Comparison of ENCODE assay signal across 7 mouse cellular contexts in genomic region chr14:57105111-57105510, GRCm38 (mm10). TPM values are rescaled to one million over a fixed set of nuclear protein-coding genes. Genes with fewer than 3 reads are reported as not detected.
A peak's percentile ranks its signal among the peaks of the same experiment; 100 is the strongest.
DNase-seq lines count a peak whose midpoint lies in the region; ATAC-seq and TF ChIP-seq lines count a peak whose summit lies in the region.

No protein-coding gene starts in this region.

- no peak for TF ChIP-seq POLR2A in thymus, adult 2 months (IDR thresholded peaks at IDR 0.05; ENCODE audit: control insufficient read depth, extremely low read depth, insufficient read depth, low read length, poor library complexity)

- no peaks in the 10 kb centered on the region for H3K9me3 ChIP-seq in E14TG2a.4 (ENCODE audit: low read length)
- H3K9me3 ChIP-seq in hindbrain, embryonic 14.5 days (ENCODE audit: control insufficient read depth, low read length), result no peaks in the 10 kb centered on the region
- no peaks in the 10 kb centered on the region for H3K9me3 ChIP-seq in midbrain, embryonic 10.5 days (replicated peaks)

- H3K9ac ChIP-seq in hindbrain, embryonic 14.5 days, result no peak overlapping the region

- WGBS in hindbrain, embryonic 14.5 days, result 8% methylated on average over 14 of the region's 14 CpGs
- 15% methylated on average over 14 of the region's 14 CpGs for WGBS in midbrain, embryonic 10.5 days
- WGBS in thymus, adult 2 months, result 18% methylated on average over 14 of the region's 14 CpGs

- H3K27ac ChIP-seq in hindbrain, embryonic 14.5 days, result no peak overlapping the region
- H3K27ac ChIP-seq in midbrain, embryonic 10.5 days (replicated peaks), result no peak overlapping the region
- no peak overlapping the region for H3K27ac ChIP-seq in thymus, adult 2 months (ENCODE audit: control insufficient read depth, insufficient read depth, low read length)

- peak overlapping the region; percentile 100 for H3K4me2 ChIP-seq in hindbrain, embryonic 14.5 days (replicated peaks)

- peaks cover 84% of the 10 kb centered on the region for H3K27me3 ChIP-seq in E14TG2a.4 (ENCODE audit: insufficient read depth, low read length)
- H3K27me3 ChIP-seq in hindbrain, embryonic 14.5 days (ENCODE audit: control insufficient read depth, insufficient read depth, low read length), result peaks cover 63% of the 10 kb centered on the region
- H3K27me3 ChIP-seq in midbrain, embryonic 10.5 days (ENCODE audit: low read depth, poor library complexity, severe bottlenecking), result peaks cover 82% of the 10 kb centered on the region
- no peaks in the 10 kb centered on the region; the same call in 1 of the 2 replicates for H3K27me3 ChIP-seq in thymus, adult 2 months (ENCODE audit: control insufficient read depth, insufficient read depth, low read length)

- TF ChIP-seq CTCF in E14TG2a.4 (conservative IDR thresholded peaks at IDR 0.05; ENCODE audit: low read length), result no peak
- TF ChIP-seq CTCF in thymus, adult 2 months (IDR thresholded peaks at IDR 0.05; ENCODE audit: borderline replicate concordance, control insufficient read depth, extremely low read depth, insufficient read depth, low read length, poor library complexity), result no peak

- H3K36me3 ChIP-seq in E14TG2a.4 (ENCODE audit: insufficient read depth, low read length), result no peaks in the 10 kb centered on the region
- no peaks in the 10 kb centered on the region for H3K36me3 ChIP-seq in hindbrain, embryonic 14.5 days (replicated peaks; ENCODE audit: control insufficient read depth, insufficient read depth)
- H3K36me3 ChIP-seq in midbrain, embryonic 10.5 days, result no peaks in the 10 kb centered on the region
- H3K36me3 ChIP-seq in thymus, adult 2 months (ENCODE audit: control insufficient read depth, insufficient read depth, low read length), result no peaks in the 10 kb centered on the region

- H3K4me3 ChIP-seq in E14TG2a.4 (replicated peaks; ENCODE audit: low read length), result peak overlapping the region; percentile 79
- H3K4me3 ChIP-seq in hindbrain, embryonic 14.5 days (replicated peaks; ENCODE audit: low read length), result peak overlapping the region; percentile 63
- peak overlapping the region; percentile 76 for H3K4me3 ChIP-seq in midbrain, embryonic 10.5 days
- no peak overlapping the region for H3K4me3 ChIP-seq in thymus, adult 2 months (ENCODE audit: control insufficient read depth, insufficient read depth, low read length)

- peaks cover 15% of the 10 kb centered on the region for H3K4me1 ChIP-seq in E14TG2a.4 (replicated peaks; ENCODE audit: low read depth, low read length)
- peaks cover 10% of the 10 kb centered on the region for H3K4me1 ChIP-seq in hindbrain, embryonic 14.5 days (replicated peaks; ENCODE audit: control insufficient read depth, insufficient read depth, low read length)
- H3K4me1 ChIP-seq in midbrain, embryonic 10.5 days, result peaks cover 17% of the 10 kb centered on the region
- 0 out of 2 replicates have a peak, but pooled peaks cover 3% of the 10 kb centered on the region for H3K4me1 ChIP-seq in thymus, adult 2 months (replicated peaks; ENCODE audit: control insufficient read depth, insufficient read depth, low read length)

- DNase-seq in Muller cell, postnatal 12 days (ENCODE audit: inconsistent ontology term), result peak; percentile 7
- no peak for DNase-seq in hindbrain, embryonic 14.5 days (ENCODE audit: low spot score)
- DNase-seq in midbrain, embryonic 10.5 days (ENCODE audit: low spot score), result peak; percentile 31
- DNase-seq in yolk sac, embryonic 10.5 days (ENCODE audit: low spot score), result no peak
- no peak for DNase-seq in thymus, postnatal 0 days (ENCODE audit: low spot score)
- DNase-seq in thymus, adult 2 months, result no peak

- ATAC-seq in hindbrain, embryonic 14.5 days (ENCODE audit: low FRiP score), result no peak

RNA-seq across cellular contexts. Expression of gene Gjb2, which starts 0.6 kb away (rescaled TPM):
- 22.1 and 25.4 TPM in 2 replicates for polyA plus RNA-seq in hindbrain, embryonic 14.5 days (2014; fragmentation: Nextera tagmentation; extraction: Ambion mirVana)
- polyA plus RNA-seq in midbrain, embryonic 10.5 days (2016; fragmentation: Nextera tagmentation; extraction: Ambion mirVana), result 0.70 and 3.4 TPM in 2 replicates
- polyA plus RNA-seq in thymus, postnatal 0 days (2015; fragmentation: Nextera tagmentation; extraction: Ambion mirVana), result 3.7 and 4.7 TPM in 2 replicates
- polyA plus RNA-seq in thymus, adult 2 months (2012; rRNA removed), result 4.9 and 6.1 TPM in 2 replicates

RNA-seq across cellular contexts. Expression of gene Gm4491, which starts 10.6 kb away (rescaled TPM):
- polyA plus RNA-seq in hindbrain, embryonic 14.5 days (2014; fragmentation: Nextera tagmentation; extraction: Ambion mirVana), result not detected in 2 replicates
- polyA plus RNA-seq in midbrain, embryonic 10.5 days (2016; fragmentation: Nextera tagmentation; extraction: Ambion mirVana), result not detected in 2 replicates
- not detected in 2 replicates for polyA plus RNA-seq in thymus, postnatal 0 days (2015; fragmentation: Nextera tagmentation; extraction: Ambion mirVana)
- polyA plus RNA-seq in thymus, adult 2 months (2012; rRNA removed), result not detected in 2 replicates

RNA-seq across cellular contexts. Expression of gene Gjb6, which starts 28.3 kb away (rescaled TPM):
- polyA plus RNA-seq in hindbrain, embryonic 14.5 days (2014; fragmentation: Nextera tagmentation; extraction: Ambion mirVana), result 23.0 and 25.9 TPM in 2 replicates
- polyA plus RNA-seq in midbrain, embryonic 10.5 days (2016; fragmentation: Nextera tagmentation; extraction: Ambion mirVana), result 0.38 and 0.94 TPM in 2 replicates
- 0.27 and 0.70 TPM in 2 replicates for polyA plus RNA-seq in thymus, postnatal 0 days (2015; fragmentation: Nextera tagmentation; extraction: Ambion mirVana)
- polyA plus RNA-seq in thymus, adult 2 months (2012; rRNA removed), result 0.89 and 1.4 TPM in 2 replicates

RNA-seq across cellular contexts. Expression of gene Gja3, which starts 47.2 kb away (rescaled TPM):
- polyA plus RNA-seq in hindbrain, embryonic 14.5 days (2014; fragmentation: Nextera tagmentation; extraction: Ambion mirVana), result 0.70 and 1.3 TPM in 2 replicates
- 0.15 TPM in 1 of 2 replicates, not detected in the other for polyA plus RNA-seq in midbrain, embryonic 10.5 days (2016; fragmentation: Nextera tagmentation; extraction: Ambion mirVana)
- 0.10 and 0.14 TPM in 2 replicates for polyA plus RNA-seq in thymus, postnatal 0 days (2015; fragmentation: Nextera tagmentation; extraction: Ambion mirVana)
- 0.13 and 1.0 TPM in 2 replicates for polyA plus RNA-seq in thymus, adult 2 months (2012; rRNA removed)

Comparison
In these comparisons a context has a peak if more than half of its experiments do, and no peak if none do; other contexts are left out.
1. DNase-seq: peak in Muller cell, postnatal 12 days (single experiment) and midbrain, embryonic 10.5 days (single experiment); none in hindbrain, embryonic 14.5 days (single experiment), yolk sac, embryonic 10.5 days (single experiment), thymus, postnatal 0 days (single experiment) and thymus, adult 2 months (single experiment).